Mouse (Mus musculus) heart, embryonic 15.5 days (tissue): Measurements from ENCODE around the gene Sec61b. TPM values are rescaled to one million over a fixed set of nuclear protein-coding genes. Genes with fewer than 3 reads are reported as not detected.

Experiments
- ATAC-seq: fragments of 200-750 bp; cut with Nextera tagmentation; replicated peaks from 2 replicates; pipeline ENCODE4 v1.8.0; 2017; ENCODE audit warnings: low read depth, moderate TSS enrichment; ENCODE audit not compliant: insufficient number of reproducible peaks, insufficient read depth, low FRiP score
- H3K27ac ChIP-seq: fragments of 300-500 bp; sonication (generic); 2 replicates; pipeline ENCODE4 v1.5.1; 2015; ENCODE audit warnings: mild to moderate bottlenecking, inconsistent platforms
- H3K27me3 ChIP-seq: fragments of 300-500 bp; sonication (generic); 2 replicates; pipeline ENCODE4 v1.6.1; 2015; ENCODE audit warnings: inconsistent platforms
- H3K36me3 ChIP-seq: fragments of 300-500 bp; sonication (generic); 2 replicates; pipeline ENCODE4 v1.6.1; 2015; ENCODE audit warnings: mild to moderate bottlenecking, inconsistent platforms
- H3K4me1 ChIP-seq: fragments of 300-500 bp; sonication (generic); replicated peaks from 2 replicates; pipeline ENCODE4 v1.6.1; 2015; ENCODE audit warnings: inconsistent platforms
- H3K4me2 ChIP-seq: fragments of 300-500 bp; sonication (generic); 2 replicates; pipeline ENCODE4 v1.6.1; 2015; ENCODE audit warnings: inconsistent platforms, mild to moderate bottlenecking, moderate library complexity
- H3K4me3 ChIP-seq: fragments of 300-500 bp; sonication (generic); 2 replicates; pipeline ENCODE4 v1.5.1; 2015; ENCODE audit warnings: mild to moderate bottlenecking, inconsistent platforms
- H3K9ac ChIP-seq: fragments of 300-500 bp; sonication (generic); 2 replicates; pipeline ENCODE4 v1.6.1; 2015; ENCODE audit warnings: mild to moderate bottlenecking, inconsistent platforms
- H3K9me3 ChIP-seq: fragments of 300-500 bp; sonication (generic); replicated peaks from 2 replicates; pipeline ENCODE4 v1.6.1; 2016; ENCODE audit warnings: inconsistent platforms
- WGBS: fragments of 180-500 bp; shearing (Covaris S2); methylation state at CpG from one replicate; pipeline ENCODE4 v1.1.7; 2015; ENCODE audit warnings: mixed read lengths; 5-methylcytosine and 5-hydroxymethylcytosine counted together
- polyA plus RNA-seq: library from polyadenylated mRNA; unstranded; fragments of >200 nt; fragmentation: Nextera tagmentation; extraction: Ambion mirVana; gene quantifications from 2 replicates; pipeline ENCODE4 v1.2.1, GENCODE M21; 2015

Sec61b gene
- polyA plus RNA-seq, 1 experiment from 2014 or later = 142 TPM

DNA sequence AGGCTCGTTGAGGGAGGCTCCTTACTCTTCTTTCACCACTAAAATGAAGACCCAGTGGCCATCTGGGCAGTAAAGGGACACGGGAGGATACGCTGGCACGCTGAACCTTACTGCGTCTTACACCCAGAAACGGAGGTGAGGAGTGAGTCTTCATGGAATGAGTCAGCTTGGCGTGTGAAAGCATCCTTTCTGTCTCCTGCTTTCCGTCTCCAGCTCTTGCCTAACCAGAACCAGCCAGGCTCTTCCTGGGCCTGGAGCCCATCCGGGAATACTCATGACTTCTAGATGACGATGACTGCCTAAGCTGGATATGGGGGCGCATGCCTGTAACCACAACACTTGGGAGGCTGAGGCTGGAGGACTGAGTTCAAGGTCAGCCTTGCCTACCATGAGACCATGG, 33.5 kb upstream of the Sec61b start:
- Histone ChIP-seq H3K9me3 (no peaks in the 10 kb centered on the region), H3K4me1 (peaks cover 6% of the 10 kb centered on the region; the same call in 1 of the 2 replicates), H3K4me2 (no peak overlapping the region), H3K9ac (no peak overlapping the region), H3K36me3 (no peaks in the 10 kb centered on the region), H3K27ac (no peak overlapping the region), H3K27me3 (no peaks in the 10 kb centered on the region), H3K4me3 (no peak overlapping the region)
- WGBS = 89% methylated on average over 11 of the region's 11 CpGs
- no peak for ATAC-seq

DNA sequence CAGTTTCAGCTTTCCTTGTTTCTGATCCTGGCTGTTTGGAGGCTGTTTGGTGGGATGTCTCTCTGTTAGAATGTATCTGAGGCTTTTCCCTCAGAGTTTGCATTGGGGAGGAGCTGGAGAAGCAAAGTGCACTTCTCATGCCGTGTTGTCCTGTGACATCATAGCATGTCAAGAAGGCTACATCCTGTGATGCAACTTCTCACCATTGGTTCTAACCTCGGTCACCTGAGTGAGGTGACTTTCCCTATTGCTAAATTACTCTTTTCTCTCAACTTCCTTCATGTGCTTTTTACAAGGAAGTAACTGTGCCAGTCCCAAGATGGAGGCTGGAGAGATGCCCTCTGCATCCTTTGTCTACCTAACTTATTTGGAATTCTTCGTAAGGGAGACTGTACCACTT, 25.9 kb upstream of the Sec61b start:
- 82% methylated on average over 3 of the region's 3 CpGs for WGBS

DNA sequence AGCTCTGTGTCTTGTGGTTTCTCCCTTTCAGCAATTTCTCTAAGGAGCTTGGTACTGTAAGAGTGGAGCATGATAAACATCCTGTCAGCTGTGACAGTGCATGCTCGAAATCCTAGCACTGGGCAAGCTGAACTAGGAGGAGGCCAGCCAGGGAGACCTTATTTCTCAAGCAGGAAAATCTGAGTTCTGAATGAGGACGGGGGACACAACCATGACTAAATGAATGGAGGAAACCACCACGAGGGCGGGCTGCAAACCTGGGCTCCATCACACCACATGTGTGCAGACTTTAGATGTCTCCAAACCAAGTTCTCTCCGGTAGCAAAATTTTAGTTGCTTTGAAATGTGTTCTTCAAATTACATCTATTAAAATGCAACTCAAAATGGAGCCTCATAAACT, 25.3 kb upstream of the Sec61b start:
- no peaks in the 10 kb centered on the region for H3K36me3 ChIP-seq
- H3K4me3 ChIP-seq = no peak overlapping the region
- H3K27ac ChIP-seq = no peak overlapping the region
- H3K4me2 ChIP-seq = no peak overlapping the region
- no peaks in the 10 kb centered on the region for H3K4me1 ChIP-seq
- no peak overlapping the region for H3K9ac ChIP-seq
- 48% methylated on average over 5 of the region's 5 CpGs for WGBS
- no peak for ATAC-seq
- no peaks in the 10 kb centered on the region for H3K9me3 ChIP-seq
- H3K27me3 ChIP-seq = 0 out of 2 replicates have a peak, but pooled peaks cover 3% of the 10 kb centered on the region

More for the DNA sequence above, 25.9 kb upstream of the Sec61b start:
- Histone ChIP-seq H3K9ac (no peak overlapping the region), H3K9me3 (no peaks in the 10 kb centered on the region), H3K36me3 (no peaks in the 10 kb centered on the region), H3K4me2 (no peak overlapping the region), H3K27ac (no peak overlapping the region), H3K27me3 (0 out of 2 replicates have a peak, but pooled peaks cover 3% of the 10 kb centered on the region), H3K4me1 (no peaks in the 10 kb centered on the region), H3K4me3 (no peak overlapping the region)
- ATAC-seq = no peak

DNA sequence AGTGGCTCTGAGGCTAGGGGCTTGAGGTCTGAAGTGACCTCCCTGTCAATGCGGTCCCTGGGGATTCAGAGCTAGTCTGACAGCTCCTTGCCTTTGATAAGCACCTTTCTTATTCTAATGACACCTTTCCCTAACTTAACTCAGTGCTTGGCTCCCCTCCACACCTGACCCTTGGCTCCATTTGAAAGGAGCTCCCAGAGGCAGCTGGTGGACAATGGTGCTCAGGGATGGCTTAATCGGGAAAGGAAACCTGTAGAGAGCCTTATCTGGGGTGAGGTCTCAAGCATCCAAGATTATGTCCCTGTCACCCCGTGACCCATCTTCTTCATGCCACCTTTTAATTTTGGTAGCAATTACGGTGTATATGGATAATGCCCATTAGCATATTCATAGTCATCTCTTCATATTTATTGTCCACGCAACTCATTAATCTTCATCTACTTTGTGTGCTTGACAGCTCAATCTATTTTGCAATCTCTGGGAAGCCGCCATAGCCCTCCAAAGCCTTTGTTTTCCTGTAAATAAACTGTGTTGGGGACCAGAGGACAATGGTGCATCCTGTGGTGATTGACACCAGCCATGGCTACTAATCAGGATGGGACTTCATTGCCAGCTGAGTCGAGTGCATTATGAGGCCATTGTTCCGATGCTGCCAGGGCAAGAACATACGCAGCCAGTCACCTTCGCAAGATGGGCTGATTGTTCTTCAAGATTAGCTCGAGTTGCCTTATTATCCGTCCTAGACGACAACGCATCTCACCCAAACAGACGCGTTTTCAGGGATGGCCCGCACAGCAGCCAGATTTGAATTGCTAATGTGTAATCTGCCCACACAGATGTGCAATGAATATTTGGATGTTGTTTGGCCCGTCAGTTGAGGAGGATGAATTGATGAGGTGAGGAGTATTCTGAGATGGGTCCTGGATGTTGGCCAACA, 24.6 kb upstream of the Sec61b start:
- no peaks in the 10 kb centered on the region for H3K36me3 ChIP-seq
- H3K9ac ChIP-seq = no peak overlapping the region
- no peak overlapping the region for H3K4me3 ChIP-seq
- no peak for ATAC-seq
- H3K9me3 ChIP-seq = no peaks in the 10 kb centered on the region
- H3K27ac ChIP-seq = no peak overlapping the region
- H3K4me1 ChIP-seq = no peaks in the 10 kb centered on the region
- H3K4me2 ChIP-seq = no peak overlapping the region
- 35% methylated on average over 18 of the region's 18 CpGs for whole genome bisulfite sequencing
- 0 out of 2 replicates have a peak, but pooled peaks cover 3% of the 10 kb centered on the region for H3K27me3 ChIP-seq

DNA sequence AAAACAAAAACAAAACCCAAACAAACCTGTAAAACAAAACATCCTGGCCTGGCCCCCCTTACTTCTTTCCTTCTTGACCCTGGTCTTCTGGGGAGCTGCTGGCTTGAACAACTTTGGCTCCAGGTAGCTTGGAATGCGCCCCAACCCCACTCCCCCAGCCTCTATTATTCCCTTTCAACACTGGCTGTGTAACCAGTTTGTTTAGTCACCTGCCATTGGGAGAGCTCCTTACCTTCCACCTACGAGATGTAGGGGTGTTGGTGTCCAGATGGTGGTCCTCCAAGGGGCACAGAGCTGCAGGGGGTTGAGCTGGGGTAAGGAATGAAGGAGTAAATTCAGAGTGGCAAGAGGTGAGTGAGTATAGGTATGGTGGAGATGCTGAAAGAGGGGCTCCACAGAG, 7.3 kb upstream of the Sec61b start:
- Histone ChIP-seq H3K4me3 (no peak overlapping the region), H3K4me2 (no peak overlapping the region), H3K9me3 (no peaks in the 10 kb centered on the region), H3K9ac (no peak overlapping the region), H3K27me3 (no peaks in the 10 kb centered on the region), H3K27ac (no peak overlapping the region), H3K36me3 (peaks cover 52% of the 10 kb centered on the region), H3K4me1 (no peaks in the 10 kb centered on the region)
- WGBS = 85% methylated on average over 2 of the region's 2 CpGs
- ATAC-seq = no peak

DNA sequence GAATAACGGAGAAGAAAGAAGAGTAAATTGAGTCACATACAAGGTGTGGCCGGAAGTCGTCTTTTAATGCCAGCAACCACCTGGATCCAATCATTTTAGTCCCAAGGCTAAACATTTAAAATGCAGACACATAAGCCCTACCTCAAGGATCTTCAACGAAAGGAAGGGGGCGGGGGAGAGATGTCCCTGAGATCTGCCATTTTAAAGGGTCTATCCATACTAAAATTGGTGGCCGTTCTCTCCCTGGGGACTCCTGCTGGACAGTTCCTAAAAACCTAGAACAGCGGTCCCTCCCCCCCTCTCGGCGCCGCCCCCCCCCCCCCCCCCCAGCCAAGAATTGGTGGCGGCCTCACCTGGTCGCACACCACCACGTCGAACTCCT, 881 bp upstream of the Sec61b start:
- 5% methylated on average over 12 of the region's 14 CpGs for WGBS
- H3K27ac ChIP-seq = peak overlapping the region; percentile 97
- peaks cover 20% of the 10 kb centered on the region for H3K4me1 ChIP-seq
- no peak for ATAC-seq
- H3K36me3 ChIP-seq = peaks cover 53% of the 10 kb centered on the region
- H3K9ac ChIP-seq = peak overlapping the region; percentile 89
- no peaks in the 10 kb centered on the region for H3K27me3 ChIP-seq
- H3K4me2 ChIP-seq = peak overlapping the region; percentile 72
- H3K9me3 ChIP-seq = no peaks in the 10 kb centered on the region
- peak overlapping the region; percentile 96 for H3K4me3 ChIP-seq

DNA sequence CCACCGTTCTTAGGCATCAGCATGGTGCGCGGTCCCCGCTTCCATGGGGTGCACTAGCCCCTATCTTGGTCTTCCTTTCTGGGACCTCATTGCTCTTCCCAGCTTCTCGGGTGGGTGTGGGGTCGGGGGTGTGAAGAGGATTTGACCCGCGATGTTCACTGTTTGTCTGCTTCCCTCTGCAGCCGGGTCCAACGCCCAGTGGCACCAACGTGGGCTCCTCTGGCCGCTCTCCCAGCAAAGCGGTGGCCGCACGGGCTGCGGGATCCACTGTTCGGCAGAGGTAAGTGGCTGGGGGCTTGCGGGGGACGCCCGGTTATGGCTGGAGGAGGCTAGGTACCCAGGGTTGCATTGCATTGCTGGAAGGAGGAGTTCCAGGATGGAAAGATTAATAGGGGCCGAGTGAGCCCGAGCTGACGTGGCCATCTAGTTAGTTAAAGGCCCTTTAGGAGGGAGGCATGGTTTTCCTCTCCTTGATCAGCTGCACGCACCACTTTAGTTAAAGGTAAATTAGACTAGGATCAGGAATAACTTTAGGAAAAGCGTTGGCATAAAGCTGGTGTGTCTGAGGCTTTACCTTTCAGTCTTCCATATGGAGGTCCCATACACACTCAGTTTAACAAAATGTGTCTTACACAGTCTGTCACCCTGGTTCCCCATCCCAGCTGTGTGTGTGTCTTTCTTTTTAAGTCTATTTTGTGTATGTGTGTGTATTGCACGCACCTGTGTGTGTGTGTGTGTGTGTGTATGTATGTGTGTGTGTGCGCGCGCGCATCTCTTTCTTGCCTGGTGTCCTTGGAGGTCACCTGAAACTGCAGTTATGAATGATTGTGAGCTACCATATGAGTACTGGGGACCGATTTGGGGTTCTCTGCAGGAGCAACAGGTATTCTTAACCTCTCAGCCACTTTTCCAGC, 529 bp downstream of the Sec61b start:
- H3K4me2 ChIP-seq = peak overlapping the region; percentile 72
- H3K9me3 ChIP-seq = no peaks in the 10 kb centered on the region
- H3K4me1 ChIP-seq = peaks cover 20% of the 10 kb centered on the region
- no peaks in the 10 kb centered on the region for H3K27me3 ChIP-seq
- H3K4me3 ChIP-seq = peak overlapping the region; percentile 96
- WGBS = 13% methylated on average over 31 of the region's 31 CpGs
- H3K27ac ChIP-seq = peak overlapping the region; percentile 97
- H3K9ac ChIP-seq = peak overlapping the region; percentile 89
- ATAC-seq = no peak
- H3K36me3 ChIP-seq = peaks cover 51% of the 10 kb centered on the region

DNA sequence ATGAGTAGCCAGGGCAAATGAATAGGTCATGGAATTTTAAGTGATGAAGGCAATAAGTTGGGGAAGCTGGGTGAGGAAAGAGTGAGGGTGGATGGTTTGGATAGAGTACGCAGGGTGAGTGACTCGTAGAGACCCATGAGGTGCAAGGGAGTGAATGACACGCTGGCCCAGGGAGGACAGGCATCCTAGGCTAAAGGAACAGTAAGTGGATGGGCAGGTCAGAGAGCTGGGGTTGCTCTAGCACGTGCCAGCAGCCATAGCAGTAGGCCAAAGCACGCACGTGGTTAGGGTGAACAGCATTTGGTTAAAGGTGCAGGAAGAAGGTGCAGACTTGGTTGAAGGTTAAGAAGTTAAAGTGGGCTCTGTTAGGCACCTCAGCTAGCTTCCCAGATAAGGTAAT, 3.1 kb downstream of the Sec61b start:
- 91% methylated on average over 6 of the region's 6 CpGs for WGBS
- H3K36me3 ChIP-seq = peaks cover 49% of the 10 kb centered on the region
- no peak for ATAC-seq
- no peaks in the 10 kb centered on the region for H3K27me3 ChIP-seq
- H3K4me2 ChIP-seq = no peak overlapping the region
- H3K9me3 ChIP-seq = no peaks in the 10 kb centered on the region
- no peak overlapping the region for H3K9ac ChIP-seq
- H3K4me1 ChIP-seq = peaks cover 20% of the 10 kb centered on the region
- no peak overlapping the region for H3K4me3 ChIP-seq
- no peak overlapping the region for H3K27ac ChIP-seq

DNA sequence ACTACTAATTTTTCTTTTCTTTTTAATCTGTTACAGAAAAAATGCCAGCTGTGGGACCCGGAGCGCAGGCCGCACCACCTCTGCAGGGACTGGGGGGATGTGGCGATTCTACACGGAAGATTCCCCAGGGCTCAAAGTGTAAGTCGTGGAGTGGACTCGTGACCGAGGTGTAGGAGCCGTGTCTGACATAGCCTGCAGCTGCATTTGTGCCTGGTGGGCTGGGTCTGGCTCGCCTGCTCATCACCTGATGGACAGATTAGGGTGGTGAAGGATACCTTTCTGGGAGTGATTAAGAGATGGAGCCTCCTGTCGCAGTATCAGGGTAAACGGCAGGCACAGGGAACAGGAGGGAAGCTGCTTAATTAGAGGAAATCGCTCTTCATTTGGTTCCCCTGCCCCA, 5.6 kb downstream of the Sec61b start:
- H3K27me3 ChIP-seq = no peaks in the 10 kb centered on the region
- H3K4me1 ChIP-seq = peaks cover 10% of the 10 kb centered on the region
- no peak overlapping the region for H3K4me2 ChIP-seq
- peaks cover 53% of the 10 kb centered on the region for H3K36me3 ChIP-seq
- H3K9ac ChIP-seq = no peak overlapping the region
- 88% methylated on average over 13 of the region's 13 CpGs for WGBS
- no peaks in the 10 kb centered on the region for H3K9me3 ChIP-seq
- no peak overlapping the region for H3K4me3 ChIP-seq
- H3K27ac ChIP-seq = no peak overlapping the region
- no peak for ATAC-seq

DNA sequence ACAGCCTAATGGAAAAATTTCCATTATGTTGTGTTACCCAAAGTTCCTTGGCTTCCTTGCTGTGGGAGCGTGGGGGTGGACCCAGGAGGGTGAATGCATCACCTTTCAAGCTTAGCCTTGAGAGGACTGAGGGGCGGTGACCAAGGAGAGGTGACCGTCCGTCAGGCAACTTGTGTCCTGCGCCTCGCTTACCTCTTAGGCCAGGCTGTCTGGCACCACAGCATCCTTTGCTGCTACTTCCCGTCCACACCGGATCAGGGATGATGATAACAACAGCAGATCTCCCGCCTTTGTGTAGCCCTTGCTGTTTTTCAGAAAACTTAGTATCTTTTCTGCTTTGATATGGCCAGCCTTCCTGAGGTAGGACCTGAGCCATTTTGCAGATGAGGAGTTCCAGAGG, 6.1 kb downstream of the Sec61b start:
- Histone ChIP-seq H3K36me3 (peaks cover 53% of the 10 kb centered on the region), H3K27ac (no peak overlapping the region), H3K4me3 (no peak overlapping the region), H3K9me3 (no peaks in the 10 kb centered on the region), H3K27me3 (no peaks in the 10 kb centered on the region), H3K4me1 (peaks cover 5% of the 10 kb centered on the region), H3K9ac (no peak overlapping the region), H3K4me2 (no peak overlapping the region)
- 91% methylated on average over 9 of the region's 9 CpGs for WGBS
- ATAC-seq = no peak

DNA sequence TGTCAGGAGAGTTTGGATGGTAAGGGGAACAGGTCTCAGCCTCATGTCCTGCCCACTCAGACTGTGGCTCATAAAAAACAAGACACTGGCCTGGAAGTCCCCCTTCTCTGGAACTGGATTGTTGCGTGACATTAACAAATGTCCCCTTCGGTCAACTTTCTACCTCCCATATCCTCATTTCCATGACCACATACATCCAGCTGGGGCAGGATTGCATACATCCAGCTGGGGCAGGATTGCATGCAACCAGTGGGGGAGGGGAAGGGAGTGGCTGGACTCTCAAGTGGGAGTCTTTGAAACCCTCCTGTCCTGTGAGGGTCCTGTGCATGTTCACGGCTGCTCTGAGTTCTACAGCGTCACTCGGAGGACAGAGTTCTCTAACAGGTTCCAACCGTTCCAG, 16.8 kb downstream of the Sec61b start:
- no peak overlapping the region for H3K4me2 ChIP-seq
- H3K36me3 ChIP-seq = no peaks in the 10 kb centered on the region
- no peaks in the 10 kb centered on the region for H3K4me1 ChIP-seq
- WGBS = 85% methylated on average over 6 of the region's 6 CpGs
- H3K27ac ChIP-seq = no peak overlapping the region
- no peaks in the 10 kb centered on the region for H3K27me3 ChIP-seq
- H3K9ac ChIP-seq = no peak overlapping the region
- ATAC-seq = no peak
- H3K9me3 ChIP-seq = no peaks in the 10 kb centered on the region
- no peak overlapping the region for H3K4me3 ChIP-seq
